Mouse (Mus musculus) heart, postnatal 0 days (tissue): ENCODE data around the gene Vsig2. TPM values are rescaled to one million over a fixed set of nuclear protein-coding genes. Genes with fewer than 3 reads are reported as not detected.
A peak's percentile ranks its signal among the peaks of the same experiment; 100 is the strongest.

ENCODE experiments used
- ATAC-seq: fragments of 200-750 bp; cut with Nextera tagmentation; 2 replicates; pipeline ENCODE4 v1.8.0; 2017; ENCODE audit warnings: low read depth, moderate number of reproducible peaks, moderate library complexity; ENCODE audit not compliant: insufficient read depth
- DNase-seq: peaks from one replicate; pipeline ENCODE4 v3.0.0-alpha.2; 2016; ENCODE audit warnings: low spot score
- H3K27ac ChIP-seq: fragments of 300-500 bp; sonication (generic); 2 replicates; pipeline ENCODE4 v1.5.1; 2014; ENCODE audit warnings: low read depth, mild to moderate bottlenecking
- H3K27me3 ChIP-seq: fragments of 300-500 bp; sonication (generic); 2 replicates; pipeline ENCODE4 v1.6.1; 2014; ENCODE audit warnings: low read length, mixed read lengths; ENCODE audit not compliant: control insufficient read depth, insufficient read depth
- H3K36me3 ChIP-seq: fragments of 300-500 bp; sonication (generic); replicated peaks from 2 replicates; pipeline ENCODE4 v1.6.1; 2014; ENCODE audit warnings: low read length, mixed read lengths; ENCODE audit not compliant: control insufficient read depth, insufficient read depth
- H3K4me1 ChIP-seq: fragments of 300-500 bp; sonication (generic); 2 replicates; pipeline ENCODE4 v1.6.1; 2014; ENCODE audit warnings: antibody characterized with exemption; ENCODE audit not compliant: control insufficient read depth, insufficient read depth
- H3K4me2 ChIP-seq: fragments of 300-500 bp; sonication (generic); 2 replicates; pipeline ENCODE4 v1.6.1; 2014; ENCODE audit warnings: low read depth, mild to moderate bottlenecking, low read length, moderate library complexity
- H3K4me3 ChIP-seq: fragments of 300-500 bp; sonication (generic); 2 replicates; pipeline ENCODE4 v1.5.1; 2014; ENCODE audit warnings: low read depth, low read length
- H3K9ac ChIP-seq: fragments of 300-500 bp; sonication (generic); replicated peaks from 2 replicates; pipeline ENCODE4 v1.6.1; 2014; ENCODE audit warnings: low read depth, low read length, mixed read lengths
- H3K9me3 ChIP-seq: fragments of 300-500 bp; sonication (generic); replicated peaks from 2 replicates; pipeline ENCODE4 v1.6.1; 2016; ENCODE audit warnings: low read length; ENCODE audit not compliant: control insufficient read depth
- CTCF ChIP-seq: IDR thresholded peaks from 2 replicates; pipeline ENCODE4 v1.5.1; 2016; ENCODE audit warnings: antibody characterized with exemption, control low read depth, low read depth
- EP300 ChIP-seq: IDR thresholded peaks from 2 replicates; pipeline ENCODE4 v1.6.1; 2016; ENCODE audit warnings: antibody characterized with exemption, low read depth
- WGBS: fragments of 180-500 bp; shearing (Covaris S2); extraction: QIAGEN DNeasy Blood & Tissue Kit; methylation state at CpG from one replicate; pipeline ENCODE4 v1.1.7; 2014; 5-methylcytosine and 5-hydroxymethylcytosine counted together
- polyA plus RNA-seq: library from polyadenylated mRNA; unstranded; fragments of >200 nt; fragmentation: Nextera tagmentation; extraction: Ambion mirVana; gene quantifications from 2 replicates; pipeline ENCODE4 v1.2.1, GENCODE M21; 2015
- total RNA-seq: library from RNA; depleted of rRNA; stranded (reverse); fragments of >200 nt; gene quantifications from 2 replicates; pipeline ENCODE4 v1.2.3, GENCODE M21; 2014; ENCODE audit warnings: low replicate concordance

Gene Vsig2
- total and polyA plus RNA-seq, 2 experiments from 2014 or later: 1.5 TPM; not detected in 1

DNA sequence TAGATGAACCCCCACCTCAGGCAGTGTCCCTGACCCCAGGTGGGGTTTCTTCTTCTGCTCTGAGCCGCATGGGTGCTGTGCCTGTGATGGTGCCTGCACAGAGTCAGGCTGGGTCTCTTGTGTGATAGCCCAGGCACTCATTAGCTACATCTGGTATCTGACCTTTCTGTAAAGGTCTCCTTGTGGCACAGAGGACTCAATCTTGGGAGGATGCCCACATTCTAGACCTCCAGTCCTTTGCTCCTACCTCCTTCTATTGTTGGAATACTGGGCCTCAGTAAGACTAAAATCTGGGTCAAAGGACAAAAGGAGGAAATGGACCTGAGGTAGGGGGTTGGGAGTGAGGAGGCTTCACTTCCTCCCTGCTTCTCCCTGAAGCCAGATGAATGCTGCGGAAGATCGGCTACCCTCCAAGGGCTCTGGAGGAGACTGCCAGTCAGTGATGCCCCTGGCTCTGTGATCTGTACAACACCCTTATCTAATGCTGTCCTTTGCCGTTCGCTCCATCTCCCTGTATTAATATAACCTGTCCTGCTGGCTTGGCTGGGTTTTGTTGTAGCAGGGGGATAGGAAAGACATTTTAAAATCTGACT, 1.3 kb upstream of the Vsig2 start:
- 40% methylated on average over 5 of the region's 5 CpGs for WGBS
- H3K4me2 ChIP-seq: no peak overlapping the region
- no peak for TF ChIP-seq CTCF
- no peak for TF ChIP-seq EP300
- no peak overlapping the region for H3K4me3 ChIP-seq
- peaks cover 6% of the 10 kb centered on the region; the same call in 1 of the 2 replicates for H3K4me1 ChIP-seq
- H3K36me3 ChIP-seq: 0 out of 2 replicates have a peak, but pooled peaks cover 8% of the 10 kb centered on the region
- ATAC-seq (peak; percentile 33; the same call in 1 of the 2 replicates), DNase-seq (no peak)
- no peaks in the 10 kb centered on the region for H3K9me3 ChIP-seq
- no peak overlapping the region for H3K9ac ChIP-seq
- H3K27me3 ChIP-seq: no peaks in the 10 kb centered on the region
- peak overlapping the region; percentile 50 for H3K27ac ChIP-seq

GRCm38 (mm10) chr9:37540226-37540625, 1.2 kb downstream of the Vsig2 start:
- Histone ChIP-seq H3K36me3 (0 out of 2 replicates have a peak, but pooled peaks cover 4% of the 10 kb centered on the region), H3K27me3 (0 out of 2 replicates have a peak, but pooled peaks cover under 1% of the 10 kb centered on the region), H3K4me1 (peaks cover 9% of the 10 kb centered on the region), H3K9me3 (no peaks in the 10 kb centered on the region), H3K9ac (no peak overlapping the region), H3K4me2 (no peak overlapping the region), H3K4me3 (no peak overlapping the region), H3K27ac (peak overlapping the region; percentile 36; the same call in 1 of the 2 replicates)
- no peak for DNase-seq
- 80% methylated on average over 4 of the region's 4 CpGs for WGBS
- TF ChIP-seq EP300 (no peak), CTCF (no peak)
- ATAC-seq: no peak

- 0 out of 2 replicates have a peak, but pooled peaks cover 4% of the 10 kb centered on the region for H3K36me3 ChIP-seq
- no peak for TF ChIP-seq CTCF
- TF ChIP-seq EP300: no peak
- peaks cover 11% of the 10 kb centered on the region for H3K4me1 ChIP-seq
- H3K9ac ChIP-seq: no peak overlapping the region
- H3K9me3 ChIP-seq: no peaks in the 10 kb centered on the region
- 55% methylated on average over 6 of the region's 6 CpGs for WGBS
- H3K27me3 ChIP-seq: 0 out of 2 replicates have a peak, but pooled peaks cover 4% of the 10 kb centered on the region
- DNase-seq (no peak), ATAC-seq (no peak)
- no peak overlapping the region for H3K4me3 ChIP-seq
- peak overlapping the region; percentile 72 for H3K27ac ChIP-seq
- no peak overlapping the region for H3K4me2 ChIP-seq
Observed at GRCm38 (mm10) chr9:37540701-37541575, 1.9 kb downstream of the Vsig2 start.

DNA sequence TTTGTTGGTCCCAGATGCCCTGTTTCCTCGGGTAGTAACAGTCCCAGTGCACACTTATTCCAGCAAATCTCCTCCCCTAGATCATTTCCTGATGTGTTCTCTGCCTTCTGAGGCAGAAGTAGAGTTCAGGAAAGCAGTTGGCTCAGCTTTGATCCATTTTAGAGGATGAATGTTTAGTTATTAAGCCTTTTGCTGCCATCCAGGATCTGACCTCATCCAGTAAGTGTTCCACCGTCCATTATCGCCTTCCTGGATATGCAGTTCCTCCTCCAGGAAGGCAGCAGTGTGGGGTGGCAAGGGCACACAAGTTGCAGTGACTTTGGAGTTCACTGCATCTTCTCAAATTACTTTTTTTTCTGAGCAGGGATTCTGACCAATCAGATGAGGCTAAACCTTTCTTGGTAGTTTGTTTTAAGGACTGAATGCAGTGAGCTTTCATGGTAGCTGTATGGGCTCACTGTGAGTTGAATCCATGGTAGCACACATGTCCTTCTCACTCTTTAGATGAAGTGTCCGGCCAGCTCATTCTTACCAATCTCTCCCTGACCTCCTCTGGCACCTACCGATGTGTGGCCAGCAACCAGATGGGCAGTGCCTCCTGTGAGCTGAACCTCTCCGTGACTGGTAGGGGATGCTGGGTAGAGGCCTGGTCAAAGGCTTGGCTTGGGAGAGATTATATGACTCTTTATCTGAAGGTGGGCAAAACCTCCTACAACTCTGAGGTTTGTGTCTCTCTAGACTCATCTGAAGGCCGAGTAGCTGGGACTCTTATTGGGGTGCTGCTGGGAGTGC, 3.0 kb downstream of the Vsig2 start:
- H3K9me3 ChIP-seq: no peaks in the 10 kb centered on the region
- 0 out of 2 replicates have a peak, but pooled peaks cover 4% of the 10 kb centered on the region for H3K36me3 ChIP-seq
- WGBS: 62% methylated on average over 7 of the region's 7 CpGs
- peak overlapping the region; percentile 72 for H3K27ac ChIP-seq
- no peak for ATAC-seq
- no peak for TF ChIP-seq EP300
- H3K4me1 ChIP-seq: peaks cover 11% of the 10 kb centered on the region
- H3K9ac ChIP-seq: no peak overlapping the region
- no peak overlapping the region for H3K4me2 ChIP-seq
- H3K4me3 ChIP-seq: no peak overlapping the region
- no peak for DNase-seq
- peaks cover 10% of the 10 kb centered on the region; the same call in 1 of the 2 replicates for H3K27me3 ChIP-seq

DNA sequence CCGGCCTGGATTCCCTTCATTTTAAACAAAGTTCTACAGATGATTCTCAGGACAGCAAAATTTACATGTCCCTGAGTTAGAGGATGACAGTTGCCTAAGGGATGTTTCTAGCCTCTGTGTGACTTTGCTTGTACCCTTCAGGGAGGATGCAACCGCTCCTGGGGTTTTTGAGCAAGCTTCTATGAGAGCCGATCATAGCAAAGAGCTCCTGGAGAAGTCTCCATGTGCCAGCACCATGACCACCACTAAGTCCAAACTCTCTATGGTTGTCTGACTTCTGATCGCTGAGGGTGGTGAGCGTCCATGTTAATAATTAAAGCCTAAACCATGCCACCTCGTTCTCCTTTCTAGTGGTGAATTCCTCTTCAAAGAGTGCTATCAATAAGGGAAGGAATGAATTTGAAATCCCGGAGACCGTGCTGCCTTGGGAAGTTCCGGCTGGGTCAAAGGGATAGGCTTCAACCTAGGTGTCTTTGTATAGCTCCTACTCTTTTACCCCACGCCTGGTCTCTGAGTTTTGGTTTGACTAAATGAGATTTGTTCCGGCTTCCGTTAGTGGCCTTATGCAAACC, 4.9 kb downstream of the Vsig2 start:
- Histone ChIP-seq H3K9me3 (no peaks in the 10 kb centered on the region), H3K36me3 (no peaks in the 10 kb centered on the region), H3K4me3 (peak overlapping the region; percentile 45), H3K27ac (no peak overlapping the region), H3K4me2 (peak overlapping the region; percentile 80), H3K27me3 (peaks cover 10% of the 10 kb centered on the region; the same call in 1 of the 2 replicates), H3K4me1 (peaks cover 5% of the 10 kb centered on the region), H3K9ac (no peak overlapping the region)
- DNase-seq: no peak
- 28% methylated on average over 12 of the region's 12 CpGs for WGBS
- TF ChIP-seq CTCF: no peak
- no peak for TF ChIP-seq EP300
- no peak for ATAC-seq
